Mouse (Mus musculus) cerebellum, adult 2 months (tissue): ENCODE data around the gene Cacnb4. TPM values are rescaled to one million over a fixed set of nuclear protein-coding genes. Genes with fewer than 3 reads are reported as not detected.

Experiments
- DNase-seq, 2 experiments: peaks; one replicate each; pipeline ENCODE4 v3.0.0; 2021
- H3K27ac ChIP-seq: fragments of 200-500 bp; 2 replicates; pipeline ENCODE4 v1.5.1; 2012; ENCODE audit warnings: low read length, control low read depth, inconsistent platforms; ENCODE audit not compliant: insufficient read depth
- H3K27me3 ChIP-seq: fragments of 200-500 bp; 2 replicates; pipeline ENCODE4 v1.6.1; 2012; ENCODE audit warnings: inconsistent platforms, mild to moderate bottlenecking, low read length, moderate library complexity; ENCODE audit not compliant: control insufficient read depth, insufficient read depth
- H3K4me1 ChIP-seq: fragments of 200-500 bp; 2 replicates; pipeline ENCODE4 v1.6.1; 2011; ENCODE audit warnings: low read length; ENCODE audit not compliant: control insufficient read depth, insufficient read depth
- H3K4me3 ChIP-seq: fragments of 200-500 bp; replicated peaks from 2 replicates; pipeline ENCODE3; 2011; ENCODE audit warnings: mild to moderate bottlenecking, low read depth, low read length, control low read depth; ENCODE audit not compliant: insufficient read depth
- CTCF ChIP-seq: fragments of 200-500 bp; IDR thresholded peaks from 2 replicates; pipeline ENCODE4 v1.5.1; 2011; ENCODE audit warnings: low read depth, mild to moderate bottlenecking, control low read depth, low read length, moderate library complexity, borderline replicate concordance; ENCODE audit not compliant: insufficient read depth
- POLR2A ChIP-seq: fragments of 200-500 bp; IDR thresholded peaks from 2 replicates; pipeline ENCODE4 v1.6.1; 2011; ENCODE audit warnings: low read length, control low read depth, borderline replicate concordance; ENCODE audit not compliant: insufficient read depth
- WGBS: fragments of 180-500 bp; shearing (Covaris S2); methylation state at CpG from one replicate; pipeline ENCODE4 v1.1.7; 2018; 5-methylcytosine and 5-hydroxymethylcytosine counted together
- polyA plus RNA-seq: library from polyadenylated mRNA; depleted of rRNA; stranded (reverse); fragments of >200 nt; gene quantifications from 2 replicates; pipeline ENCODE4 v1.2.3, GENCODE M21; 2012

Cacnb4 gene
- polyA plus RNA-seq, 1 experiment: 64.7 TPM

- Histone ChIP-seq H3K4me1 (peaks cover 21% of the 10 kb centered on the region; the same call in 1 of the 2 replicates), H3K27ac (no peak overlapping the region), H3K4me3 (no peak overlapping the region), H3K27me3 (no peaks in the 10 kb centered on the region)
- 92% methylated on average over 11 of the region's 11 CpGs for WGBS
- no peak for DNase-seq
- no peak for TF ChIP-seq POLR2A
- TF ChIP-seq CTCF: no peak
Measured at GRCm38 (mm10) chr2:52581132-52581781, 95.4 kb downstream of the Cacnb4 start.

- no peak overlapping the region for H3K27ac ChIP-seq
- no peak overlapping the region for H3K4me3 ChIP-seq
- H3K27me3 ChIP-seq: no peaks in the 10 kb centered on the region
- WGBS: 29% methylated on average over 5 of the region's 5 CpGs
- no peak for TF ChIP-seq POLR2A
- TF ChIP-seq CTCF: no peak
- no peak for DNase-seq
- peaks cover 21% of the 10 kb centered on the region; the same call in 1 of the 2 replicates for H3K4me1 ChIP-seq
Measured at GRCm38 (mm10) chr2:52580697-52581096, 95.9 kb downstream of the Cacnb4 start.

GRCm38 (mm10) chr2:52578846-52579245 is 97.8 kb downstream of the Cacnb4 start:
- peak in 1 of 2 experiments; percentile 56 for DNase-seq
- Histone ChIP-seq H3K27ac (no peak overlapping the region), H3K4me1 (peaks cover 21% of the 10 kb centered on the region), H3K4me3 (no peak overlapping the region), H3K27me3 (no peaks in the 10 kb centered on the region)
- WGBS: 14% methylated on average over 3 of the region's 3 CpGs
- no peak for TF ChIP-seq CTCF
- TF ChIP-seq POLR2A: no peak

- Histone ChIP-seq H3K4me3 (no peak overlapping the region), H3K4me1 (peaks cover 21% of the 10 kb centered on the region), H3K27me3 (no peaks in the 10 kb centered on the region), H3K27ac (no peak overlapping the region; the same call in 1 of the 2 replicates)
- no peak for DNase-seq
- TF ChIP-seq POLR2A (no peak), CTCF (no peak)
- WGBS: 33% methylated on average over 4 of the region's 4 CpGs
Measured at GRCm38 (mm10) chr2:52577700-52578099, 98.9 kb downstream of the Cacnb4 start.

GRCm38 (mm10) chr2:52576546-52576945 is 100.1 kb downstream of the Cacnb4 start:
- DNase-seq: no peak
- H3K27ac ChIP-seq: peak overlapping the region; percentile 25; the same call in 1 of the 2 replicates
- H3K4me1 ChIP-seq: peaks cover 21% of the 10 kb centered on the region
- WGBS: 56% methylated on average over 2 of the region's 2 CpGs
- no peak overlapping the region for H3K4me3 ChIP-seq
- no peaks in the 10 kb centered on the region for H3K27me3 ChIP-seq
- no peak for TF ChIP-seq POLR2A
- no peak for TF ChIP-seq CTCF

GRCm38 (mm10) chr2:52575637-52576175 is 100.9 kb downstream of the Cacnb4 start:
- 94% methylated on average over 10 of the region's 10 CpGs for WGBS

GRCm38 (mm10) chr2:52574929-52575328 is 101.7 kb downstream of the Cacnb4 start:
- Histone ChIP-seq H3K27ac (no peak overlapping the region), H3K4me1 (peaks cover 16% of the 10 kb centered on the region), H3K4me3 (no peak overlapping the region), H3K27me3 (no peaks in the 10 kb centered on the region)
- peak; percentile 61 to 63 for DNase-seq
- TF ChIP-seq POLR2A (no peak), CTCF (peak; percentile 56; the same call in 1 of the 2 replicates)
- WGBS: 72% methylated on average over 3 of the region's 3 CpGs

More at GRCm38 (mm10) chr2:52575637-52576175, 100.9 kb downstream of the Cacnb4 start:
- Histone ChIP-seq H3K27ac (no peak overlapping the region), H3K27me3 (no peaks in the 10 kb centered on the region), H3K4me3 (no peak overlapping the region), H3K4me1 (peaks cover 21% of the 10 kb centered on the region)
- TF ChIP-seq POLR2A (no peak), CTCF (no peak)
- DNase-seq: no peak

- no peak overlapping the region for H3K27ac ChIP-seq
- H3K4me1 ChIP-seq: peaks cover 5% of the 10 kb centered on the region
- H3K4me3 ChIP-seq: no peak overlapping the region
- 93% methylated on average over 6 of the region's 6 CpGs for WGBS
- no peaks in the 10 kb centered on the region for H3K27me3 ChIP-seq
- no peak for DNase-seq
- TF ChIP-seq CTCF (no peak), POLR2A (no peak)
Measured at GRCm38 (mm10) chr2:52572221-52572620, 104.4 kb downstream of the Cacnb4 start.
